7 mouse cellular contexts compared by ENCODE assay signal in the genomic region with DNA sequence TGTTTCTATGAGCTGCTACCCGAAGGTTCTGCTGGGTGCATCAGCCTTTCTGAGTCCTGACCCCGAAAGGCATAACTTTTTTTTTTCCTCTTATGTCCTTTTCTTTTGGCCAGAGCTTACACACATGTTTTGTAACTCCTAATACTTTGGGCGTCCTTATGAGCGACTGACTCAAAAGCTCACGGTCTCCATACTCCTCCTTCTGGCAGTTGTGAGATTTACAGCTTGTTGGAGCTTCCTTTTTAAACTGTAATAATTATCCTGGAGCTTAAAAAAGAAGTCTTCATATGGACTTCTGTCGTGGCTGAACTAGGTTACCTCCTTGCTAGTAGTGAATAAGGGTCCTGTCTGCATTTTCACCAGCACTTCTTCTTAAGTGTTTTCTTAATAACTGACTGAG. TPM values are rescaled to one million over a fixed set of nuclear protein-coding genes. Genes with fewer than 3 reads are reported as not detected.
DNase-seq lines count a peak whose midpoint lies in the region; ATAC-seq and TF ChIP-seq lines count a peak whose summit lies in the region.

No protein-coding gene starts in this region.

- dilution Hi-C loops in CH12.LX (cut with MboI; ENCODE audit: extremely low pct_ligation_motif_present, extremely low pct_unique_long_range_greater_than_20kb, low sequenced_read_pairs) = no loop called here

- DNase-seq in layer of hippocampus, adult 11-12 months (ENCODE audit: low spot score) = peak; percentile 46
- DNase-seq in layer of hippocampus, adult 9-11 months = no peak
- DNase-seq in CH12.LX (ENCODE audit: extremely low read depth) = peak; percentile 46
- DNase-seq in R1 (ENCODE audit: low read depth, low spot score) = peak; percentile 54
- DNase-seq in heart, postnatal 0 days (ENCODE audit: low spot score) = peak; percentile 60
- no peak for DNase-seq in adrenal gland, adult 2 months

- no peak overlapping the region; the same call in 1 of the 2 replicates for H3K4me2 ChIP-seq in CH12.LX (ENCODE audit: insufficient read depth, low read depth, poor library complexity, severe bottlenecking)
- H3K4me2 ChIP-seq in heart, postnatal 0 days (ENCODE audit: low read depth, low read length) = no peak overlapping the region

- no peak for TF ChIP-seq EP300 in CH12.LX (IDR thresholded peaks at IDR 0.05; ENCODE audit: low read length)
- TF ChIP-seq EP300 in heart, postnatal 0 days (IDR thresholded peaks at IDR 0.05; ENCODE audit: low read depth) = no peak

- no peaks in the 10 kb centered on the region for H3K4me1 ChIP-seq in CH12.LX (ENCODE audit: control insufficient read depth in 1 of 2, insufficient read depth in 2 of 2)
- H3K4me1 ChIP-seq in heart, postnatal 0 days (ENCODE audit: control insufficient read depth, insufficient read depth) = no peaks in the 10 kb centered on the region

- H3K4me3 ChIP-seq in CH12.LX (replicated peaks in 1 of 3; ENCODE audit: low read depth in 2 of 3, low read length in 2 of 3, poor library complexity in 1 of 3) = no peak overlapping the region
- no peak overlapping the region for H3K4me3 ChIP-seq in heart, postnatal 0 days (ENCODE audit: low read depth, low read length)

- in situ Hi-C loops in CH12.LX (cut with MboI; ENCODE audit: low pct_ligation_motif_present, low pct_unique_long_range_greater_than_20kb, low sequenced_read_pairs) = no loop called here

- H3K27me3 ChIP-seq in CH12.LX (replicated peaks) = no peaks in the 10 kb centered on the region
- no peaks in the 10 kb centered on the region for H3K27me3 ChIP-seq in heart, postnatal 0 days (ENCODE audit: control insufficient read depth, insufficient read depth, low read length)

- 28% methylated on average over 6 of the region's 6 CpGs for WGBS in heart, postnatal 0 days

- peak; percentile 59 for TF ChIP-seq RAD21 in CH12.LX (IDR thresholded peaks at IDR 0.05; ENCODE audit: low read depth, low read length)

- H3K9me3 ChIP-seq in CH12.LX (replicated peaks; ENCODE audit: low read length) = no peaks in the 10 kb centered on the region
- H3K9me3 ChIP-seq in heart, postnatal 0 days (replicated peaks; ENCODE audit: control insufficient read depth, low read length) = no peaks in the 10 kb centered on the region

- H3K9ac ChIP-seq in CH12.LX (ENCODE audit: insufficient read depth, low read depth) = no peak overlapping the region
- H3K9ac ChIP-seq in heart, postnatal 0 days (replicated peaks; ENCODE audit: low read depth, low read length) = no peak overlapping the region

- TF ChIP-seq CTCF in CH12.LX (conservative IDR thresholded peaks at IDR 0.05 in 1 of 2, IDR thresholded peaks at IDR 0.05 in 1 of 2; ENCODE audit: low read depth in 2 of 2, low read length in 2 of 2) = peak; percentile 10 to 58; a peak in 2 of 4 replicates
- TF ChIP-seq CTCF in heart, postnatal 0 days (IDR thresholded peaks at IDR 0.05; ENCODE audit: low read depth) = peak; percentile 62

- no peak overlapping the region for H3K27ac ChIP-seq in CH12.LX (ENCODE audit: insufficient read depth, low read depth)
- no peak overlapping the region for H3K27ac ChIP-seq in heart, postnatal 0 days (ENCODE audit: low read depth)

- H3K79me2 ChIP-seq in CH12.LX (replicated peaks; ENCODE audit: control insufficient read depth, extremely low read depth, insufficient read depth, poor library complexity, severe bottlenecking) = no peaks in the 10 kb centered on the region

- H3K36me3 ChIP-seq in CH12.LX (replicated peaks in 1 of 2; ENCODE audit: control insufficient read depth in 1 of 2, insufficient read depth in 1 of 2, low read length in 1 of 2) = no peaks in the 10 kb centered on the region
- H3K36me3 ChIP-seq in heart, postnatal 0 days (replicated peaks; ENCODE audit: control insufficient read depth, insufficient read depth, low read length) = no peaks in the 10 kb centered on the region

- ATAC-seq in heart, postnatal 0 days (ENCODE audit: insufficient read depth, low read depth) = no peak
- ATAC-seq in megakaryocyte-erythroid progenitor cell, adult 5-6 weeks (replicated peaks; ENCODE audit: low FRiP score, low TSS enrichment, poor library complexity, severe bottlenecking) = peak; percentile 91; the same call in 1 of the 2 replicates

- no peak for TF ChIP-seq POLR2A in CH12.LX (IDR thresholded peaks at IDR 0.05; ENCODE audit: low read depth, low read length)

TF ChIP-seq in CH12.LX, 34 proteins besides CTCF, POLR2A, EP300 and RAD21:
- TF ChIP-seq HCFC1 (IDR thresholded peaks at IDR 0.05; ENCODE audit: low read depth, low read length) (no peak), SMC3 (IDR thresholded peaks at IDR 0.05; ENCODE audit: low read depth, low read length) (peak; percentile 63)

RNA-seq across cellular contexts. Expression of a gene that starts 16.7 kb away (rescaled TPM):
- total RNA-seq in CH12.LX (2012; rRNA removed) (17.3 and 19.4 TPM in 2 replicates), CH12.LX (2014; rRNA removed) (28.7 and 30.2 TPM in 2 replicates)
- polyA plus RNA-seq in CH12.LX (2012; ENCODE audit: insufficient read length, low read depth) = 19.7 and 20.7 TPM in 2 replicates
- 22.5 and 48.4 TPM in 2 replicates for total RNA-seq in heart, postnatal 0 days (2014; rRNA removed; ENCODE audit: low replicate concordance)
- 14.5 and 15.9 TPM in 2 replicates for polyA plus RNA-seq in heart, postnatal 0 days (2015; fragmentation: Nextera tagmentation; extraction: Ambion mirVana)
- total RNA-seq in megakaryocyte-erythroid progenitor cell, adult 5-6 weeks (2014; fragmentation: Nextera tagmentation) = 30.8 and 32.5 TPM in 2 replicates
- total RNA-seq in megakaryocyte-erythroid progenitor cell, adult 5-6 weeks (2017) = 42.4 and 42.5 TPM in 2 replicates
- total RNA-seq in adrenal gland, adult 2 months (2021) = 10 to 100 TPM; 50.7 to 53.2 TPM
- polyA plus RNA-seq in adrenal gland, adult 2 months (2012; rRNA removed) = 5.9 and 10.4 TPM in 2 replicates

RNA-seq across cellular contexts. Expression of a gene that starts 28.6 kb away (rescaled TPM):
- not detected in 2 replicates for total RNA-seq in CH12.LX (2012; rRNA removed)
- total RNA-seq in CH12.LX (2014; rRNA removed) = not detected in 2 replicates
- polyA plus RNA-seq in CH12.LX (2012; ENCODE audit: insufficient read length, low read depth) = not detected in 2 replicates
- total RNA-seq in heart, postnatal 0 days (2014; rRNA removed; ENCODE audit: low replicate concordance) = 11.7 and 22.2 TPM in 2 replicates
- 7.5 and 7.6 TPM in 2 replicates for polyA plus RNA-seq in heart, postnatal 0 days (2015; fragmentation: Nextera tagmentation; extraction: Ambion mirVana)
- 3.3 TPM in 1 of 2 replicates, not detected in the other for total RNA-seq in megakaryocyte-erythroid progenitor cell, adult 5-6 weeks (2014; fragmentation: Nextera tagmentation)
- total RNA-seq in megakaryocyte-erythroid progenitor cell, adult 5-6 weeks (2017) = 0.42 and 1.7 TPM in 2 replicates
- total RNA-seq in adrenal gland, adult 2 months (2021) = 10 to 100 TPM; 17.2 to 18.8 TPM
- 6.2 and 6.4 TPM in 2 replicates for polyA plus RNA-seq in adrenal gland, adult 2 months (2012; rRNA removed)

Comparison
In these comparisons a context has a peak if more than half of its experiments do, and no peak if none do; other contexts are left out.
1. DNase-seq: peak in layer of hippocampus, adult 11-12 months (single experiment), CH12.LX (single experiment), R1 (single experiment) and heart, postnatal 0 days (single experiment); none in layer of hippocampus, adult 9-11 months (single experiment) and adrenal gland, adult 2 months (single experiment).